Mouse (Mus musculus): ENCODE data around the gene Phka2. TPM values are rescaled to one million over a fixed set of nuclear protein-coding genes. Genes with fewer than 3 reads are reported as not detected.

Gene Phka2
- total and polyA plus RNA-seq, 3 experiments = 16.6 to 31.0 TPM; not detected in 1

DNA sequence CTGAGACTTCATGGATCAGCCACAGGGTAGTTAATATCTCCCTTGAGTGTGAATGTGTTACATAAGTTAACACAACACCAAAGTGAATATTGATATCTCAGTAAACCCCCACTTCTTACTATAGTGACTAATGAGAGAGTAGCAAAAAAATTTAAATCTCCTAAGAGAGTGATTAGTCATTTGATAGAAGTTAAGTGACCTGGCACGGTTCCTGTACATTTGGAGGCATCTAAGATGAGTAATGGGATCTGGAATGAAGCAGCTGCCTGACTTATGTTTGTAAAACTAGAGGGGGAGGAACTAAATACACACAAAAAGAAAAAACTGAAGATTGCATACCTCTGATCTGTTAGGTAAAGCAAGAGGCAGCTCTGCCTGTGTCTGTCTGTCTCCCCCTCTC lies 7.1 kb downstream of the Phka2 start:
- Histone ChIP-seq H3K27ac (ENCODE audit: control insufficient read depth, low read depth, low read length) (no peak overlapping the region), H3K79me2 (ENCODE audit: control insufficient read depth, insufficient read depth, low read length, poor library complexity) (0 out of 2 replicates have a peak, but pooled peaks cover 5% of the 10 kb centered on the region), H3K9me3 (replicated peaks; ENCODE audit: insufficient read depth, low read length) (no peaks in the 10 kb centered on the region), H3K4me3 (ENCODE audit: control insufficient read depth in 1 of 2, insufficient read depth in 1 of 2, low read depth in 2 of 2, low read length in 2 of 2) (no peak overlapping the region), H3K4me1 (ENCODE audit: control insufficient read depth in 1 of 2, insufficient read depth in 2 of 2, low read length in 2 of 2) (peaks cover 11 to 24% of the 10 kb centered on the region in 2 experiments), H3K36me3 (ENCODE audit: control insufficient read depth in 1 of 2, insufficient read depth in 2 of 2, low read length in 2 of 2) (peaks cover 0 to 19% of the 10 kb centered on the region in 2 experiments; a peak in 3 of 4 replicates), H3K9ac (ENCODE audit: control insufficient read depth, low read depth, low read length, poor library complexity, severe bottlenecking) (no peak overlapping the region), H3K27me3 (ENCODE audit: control insufficient read depth in 1 of 2, insufficient read depth in 2 of 2, low read length in 2 of 2) (no peaks in the 10 kb centered on the region)
- peak; percentile 33 for DNase-seq (ENCODE audit: low read depth, low spot score)
- TF ChIP-seq KAT2A (conservative IDR thresholded peaks at IDR 0.05; ENCODE audit: low read depth, low read length) = no peak
- TF ChIP-seq ETS1 (IDR thresholded peaks at IDR 0.05; ENCODE audit: low read depth, low read length) = 0 out of 2 replicates have a peak, but pooled peaks have one; percentile 6

- Histone ChIP-seq H3K4me3 (ENCODE audit: control insufficient read depth in 1 of 2, insufficient read depth in 1 of 2, low read depth in 2 of 2, low read length in 2 of 2) (no peak overlapping the region), H3K9ac (ENCODE audit: control insufficient read depth, low read depth, low read length, poor library complexity, severe bottlenecking) (no peak overlapping the region), H3K9me3 (replicated peaks; ENCODE audit: insufficient read depth, low read length) (no peaks in the 10 kb centered on the region), H3K27ac (ENCODE audit: control insufficient read depth, low read depth, low read length) (0 out of 2 replicates have a peak overlapping the region, but pooled peaks have one; percentile 17), H3K36me3 (ENCODE audit: control insufficient read depth in 1 of 2, insufficient read depth in 2 of 2, low read length in 2 of 2) (peaks cover 0 to 19% of the 10 kb centered on the region in 2 experiments; a peak in 3 of 4 replicates), H3K79me2 (ENCODE audit: control insufficient read depth, insufficient read depth, low read length, poor library complexity) (no peaks in the 10 kb centered on the region), H3K4me1 (ENCODE audit: control insufficient read depth in 1 of 2, insufficient read depth in 2 of 2, low read length in 2 of 2) (peaks cover 11 to 22% of the 10 kb centered on the region in 2 experiments), H3K27me3 (ENCODE audit: control insufficient read depth in 1 of 2, insufficient read depth in 2 of 2, low read length in 2 of 2) (no peaks in the 10 kb centered on the region)
- peak; percentile 76 for DNase-seq (ENCODE audit: low read depth, low spot score)
- TF ChIP-seq NRF1 (IDR thresholded peaks at IDR 0.05; ENCODE audit: insufficient read depth, low read depth, low read length, poor library complexity, severe bottlenecking) = no peak
- TF ChIP-seq ZKSCAN1 (IDR thresholded peaks at IDR 0.05; ENCODE audit: low read depth, low read length) = no peak
- peak in 1 of 2 experiments; percentile 42; a peak in 2 of 4 replicates for TF ChIP-seq EP300 (IDR thresholded peaks at IDR 0.05; ENCODE audit: low read depth in 1 of 2, low read length in 2 of 2)
- no peak for TF ChIP-seq ELF1 (IDR thresholded peaks at IDR 0.05; ENCODE audit: low read depth, low read length)
- TF ChIP-seq MYB (IDR thresholded peaks at IDR 0.05; ENCODE audit: low read depth, low read length) = no peak
- no peak for TF ChIP-seq UBTF (IDR thresholded peaks at IDR 0.05; ENCODE audit: borderline replicate concordance, insufficient read depth, low read depth, low read length)
- no peak for TF ChIP-seq USF1 (IDR thresholded peaks at IDR 0.05; ENCODE audit: low read depth, low read length)
- TF ChIP-seq RAD21 (IDR thresholded peaks at IDR 0.05; ENCODE audit: low read depth, low read length) = no peak
- no peak for TF ChIP-seq ZC3H11A (IDR thresholded peaks at IDR 0.05; ENCODE audit: low read depth, low read length)
- TF ChIP-seq GATA1 (IDR thresholded peaks at IDR 0.05; ENCODE audit: low read depth, low read length) = peak; percentile 52; the same call in 1 of the 2 replicates
- peak; percentile 75 for TF ChIP-seq RCOR1 (IDR thresholded peaks at IDR 0.05; ENCODE audit: low read depth, low read length)
These were observed 8.2 kb downstream of the Phka2 start for GRCm38 (mm10) chrX:160510197-160510596.

DNA sequence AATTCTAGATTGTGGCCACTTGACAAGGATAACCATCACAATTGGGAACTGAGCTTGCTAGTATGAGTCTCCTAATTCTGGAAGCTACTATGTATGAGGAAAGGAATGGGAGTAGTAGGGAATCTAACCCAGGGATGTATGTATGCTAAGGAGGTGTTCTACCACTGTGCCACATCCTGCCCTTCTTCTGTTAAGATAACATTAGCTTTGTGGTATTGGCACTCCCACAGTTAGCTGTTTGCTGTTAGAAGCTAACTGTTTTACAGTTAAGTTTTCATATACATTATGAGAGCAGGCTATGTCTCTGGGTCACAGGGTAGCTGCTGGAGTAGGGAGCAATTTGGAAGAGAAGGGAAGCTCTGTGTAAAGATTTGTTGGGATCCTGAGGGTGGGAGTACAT lies 14.1 kb downstream of the Phka2 start:
- no peaks in the 10 kb centered on the region for H3K9me3 ChIP-seq (replicated peaks; ENCODE audit: insufficient read depth, low read length)
- H3K4me3 ChIP-seq (ENCODE audit: control insufficient read depth in 1 of 2, insufficient read depth in 1 of 2, low read depth in 2 of 2, low read length in 2 of 2) = no peak overlapping the region
- H3K4me1 ChIP-seq (ENCODE audit: control insufficient read depth in 1 of 2, insufficient read depth in 2 of 2, low read length in 2 of 2) = peaks cover 0 to 4% of the 10 kb centered on the region in 2 experiments; a peak in 2 of 4 replicates
- TF ChIP-seq EP300 (IDR thresholded peaks at IDR 0.05; ENCODE audit: low read depth in 1 of 2, low read length in 2 of 2) (peak; percentile 35 to 71; a peak in 3 of 4 replicates), NELFE (IDR thresholded peaks at IDR 0.05; ENCODE audit: low read depth, low read length) (no peak), MYB (IDR thresholded peaks at IDR 0.05; ENCODE audit: low read depth, low read length) (peak; percentile 85)
- no peaks in the 10 kb centered on the region for H3K79me2 ChIP-seq (ENCODE audit: control insufficient read depth, insufficient read depth, low read length, poor library complexity)
- no peaks in the 10 kb centered on the region for H3K27me3 ChIP-seq (ENCODE audit: control insufficient read depth in 1 of 2, insufficient read depth in 2 of 2, low read length in 2 of 2)
- H3K9ac ChIP-seq (ENCODE audit: control insufficient read depth, low read depth, low read length, poor library complexity, severe bottlenecking) = no peak overlapping the region
- peaks cover 0 to 6% of the 10 kb centered on the region in 2 experiments; a peak in 3 of 4 replicates for H3K36me3 ChIP-seq (ENCODE audit: control insufficient read depth in 1 of 2, insufficient read depth in 2 of 2, low read length in 2 of 2)
- DNase-seq (ENCODE audit: low read depth, low spot score) = peak; percentile 39
- H3K27ac ChIP-seq (ENCODE audit: control insufficient read depth, low read depth, low read length) = no peak overlapping the region
